Mouse (Mus musculus): ENCODE results near the gene Dnajc27. TPM values are rescaled to one million over a fixed set of nuclear protein-coding genes. Genes with fewer than 3 reads are reported as not detected.

Gene Dnajc27
- polyA plus RNA-seq, 1 experiment, result 5.4 TPM

DNA sequence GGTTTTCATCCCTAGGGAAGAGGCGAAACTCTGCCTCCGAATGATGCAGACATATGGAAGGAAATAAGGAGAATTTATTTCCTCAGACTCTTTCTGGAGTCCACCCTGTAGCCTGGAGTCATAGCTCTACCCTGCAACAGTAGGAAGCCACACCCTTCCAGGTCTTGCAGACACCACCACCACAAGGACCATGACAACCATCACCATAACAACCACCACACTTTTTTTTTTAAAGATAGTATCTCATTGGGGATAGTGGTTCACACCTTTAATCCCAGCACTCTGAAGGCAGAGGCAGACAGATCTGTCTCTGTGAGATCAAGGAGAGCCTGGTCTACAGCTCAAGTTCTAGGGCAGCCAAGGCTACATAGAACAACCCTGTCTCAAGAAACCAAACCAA, 16.9 kb upstream of the Dnajc27 start:
- H3K27ac ChIP-seq (ENCODE audit: insufficient read depth, low read length), result no peak overlapping the region
- 88% methylated on average over 2 of the region's 2 CpGs for WGBS
- DNase-seq (ENCODE audit: low read depth in 1 of 2, low spot score in 2 of 2), result no peak
- H3K4me3 ChIP-seq (ENCODE audit: extremely low read depth, insufficient read depth, insufficient read length), result no peak overlapping the region
- no peak for TF ChIP-seq CTCF (IDR thresholded peaks at IDR 0.05; ENCODE audit: extremely low read depth, insufficient read depth, insufficient read length, insufficient replicate concordance)
- TF ChIP-seq POLR2A (IDR thresholded peaks at IDR 0.05; ENCODE audit: low read depth, low read length), result no peak
- H3K4me1 ChIP-seq (ENCODE audit: control insufficient read depth, insufficient read depth, insufficient read length), result no peaks in the 10 kb centered on the region
- no peaks in the 10 kb centered on the region for H3K27me3 ChIP-seq (ENCODE audit: control insufficient read depth, insufficient read depth, low read length)
- H3K36me3 ChIP-seq (ENCODE audit: control insufficient read depth, insufficient read depth, low read length), result no peaks in the 10 kb centered on the region

GRCm38 (mm10) chr12:4065944-4066343, 16.4 kb upstream of the Dnajc27 start:
- no peak for DNase-seq (ENCODE audit: low read depth in 1 of 2, low spot score in 2 of 2)
- H3K36me3 ChIP-seq (ENCODE audit: control insufficient read depth, insufficient read depth, low read length), result no peaks in the 10 kb centered on the region
- H3K4me3 ChIP-seq (ENCODE audit: extremely low read depth, insufficient read depth, insufficient read length), result no peak overlapping the region
- H3K27ac ChIP-seq (ENCODE audit: insufficient read depth, low read length), result no peak overlapping the region
- no peaks in the 10 kb centered on the region for H3K27me3 ChIP-seq (ENCODE audit: control insufficient read depth, insufficient read depth, low read length)
- no peak for TF ChIP-seq POLR2A (IDR thresholded peaks at IDR 0.05; ENCODE audit: low read depth, low read length)
- no peak for TF ChIP-seq CTCF (IDR thresholded peaks at IDR 0.05; ENCODE audit: extremely low read depth, insufficient read depth, insufficient read length, insufficient replicate concordance)
- WGBS, result 74% methylated on average over 8 of the region's 8 CpGs
- H3K4me1 ChIP-seq (ENCODE audit: control insufficient read depth, insufficient read depth, insufficient read length), result no peaks in the 10 kb centered on the region

DNA sequence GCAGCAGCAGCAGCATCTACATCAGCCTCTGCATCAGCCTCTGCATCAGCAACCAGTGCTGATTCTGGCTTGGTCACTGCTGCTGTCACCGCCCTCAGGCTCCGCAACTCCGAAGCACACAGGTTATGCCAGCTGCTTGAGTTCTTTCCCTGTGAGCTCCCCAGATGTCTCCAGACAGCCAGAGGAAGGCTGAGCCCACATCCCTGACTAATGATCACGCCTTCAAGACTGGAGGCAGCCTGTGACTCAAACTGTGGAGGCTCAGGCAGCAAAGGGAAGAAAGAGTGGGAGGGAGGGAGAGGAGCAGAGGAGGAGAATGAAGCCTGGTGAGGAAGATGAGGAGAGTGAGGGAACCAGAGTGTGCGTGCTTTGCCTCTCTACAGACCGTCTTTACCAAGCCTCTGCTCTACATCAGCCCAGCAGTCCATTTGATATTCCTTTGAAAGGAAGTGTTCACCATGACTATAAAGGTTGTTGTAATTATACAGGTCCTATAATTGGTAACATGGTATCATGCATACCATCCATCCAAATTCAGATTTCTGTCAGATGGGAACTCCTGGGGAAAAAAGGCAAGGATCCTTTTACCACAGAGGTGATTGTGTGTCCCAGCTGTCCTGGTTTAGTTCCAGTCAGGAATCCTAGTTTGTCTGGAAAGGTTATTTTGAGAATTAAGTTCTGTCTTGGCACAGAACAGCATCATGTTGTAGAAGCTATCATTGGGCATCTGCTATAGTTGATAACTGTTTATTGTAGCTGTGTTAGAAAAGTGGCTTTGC, 15.5 kb upstream of the Dnajc27 start:
- Histone ChIP-seq H3K27me3 (ENCODE audit: control insufficient read depth, insufficient read depth, low read length) (no peaks in the 10 kb centered on the region), H3K27ac (ENCODE audit: insufficient read depth, low read length) (no peak overlapping the region), H3K36me3 (ENCODE audit: control insufficient read depth, insufficient read depth, low read length) (no peaks in the 10 kb centered on the region), H3K4me3 (ENCODE audit: extremely low read depth, insufficient read depth, insufficient read length) (no peak overlapping the region), H3K4me1 (ENCODE audit: control insufficient read depth, insufficient read depth, insufficient read length) (no peaks in the 10 kb centered on the region)
- TF ChIP-seq CTCF (IDR thresholded peaks at IDR 0.05; ENCODE audit: extremely low read depth, insufficient read depth, insufficient read length, insufficient replicate concordance) (no peak), POLR2A (IDR thresholded peaks at IDR 0.05; ENCODE audit: low read depth, low read length) (no peak)
- WGBS, result 84% methylated on average over 6 of the region's 6 CpGs
- no peak for DNase-seq (ENCODE audit: low read depth in 1 of 2, low spot score in 2 of 2)

GRCm38 (mm10) chr12:4068551-4068950, 13.8 kb upstream of the Dnajc27 start:
- Histone ChIP-seq H3K27me3 (ENCODE audit: control insufficient read depth, insufficient read depth, low read length) (no peaks in the 10 kb centered on the region), H3K36me3 (ENCODE audit: control insufficient read depth, insufficient read depth, low read length) (no peaks in the 10 kb centered on the region), H3K4me3 (ENCODE audit: extremely low read depth, insufficient read depth, insufficient read length) (no peak overlapping the region), H3K27ac (ENCODE audit: insufficient read depth, low read length) (no peak overlapping the region), H3K4me1 (ENCODE audit: control insufficient read depth, insufficient read depth, insufficient read length) (no peaks in the 10 kb centered on the region)
- no peak for DNase-seq (ENCODE audit: low read depth in 1 of 2, low spot score in 2 of 2)
- 84% methylated on average over 4 of the region's 4 CpGs for WGBS
- TF ChIP-seq CTCF (IDR thresholded peaks at IDR 0.05; ENCODE audit: extremely low read depth, insufficient read depth, insufficient read length, insufficient replicate concordance) (no peak), POLR2A (IDR thresholded peaks at IDR 0.05; ENCODE audit: low read depth, low read length) (no peak)

- H3K27me3 ChIP-seq (ENCODE audit: control insufficient read depth, insufficient read depth, low read length), result no peaks in the 10 kb centered on the region
- no peak for DNase-seq (ENCODE audit: low read depth in 1 of 2, low spot score in 2 of 2)
- H3K4me3 ChIP-seq (ENCODE audit: extremely low read depth, insufficient read depth, insufficient read length), result no peak overlapping the region
- TF ChIP-seq CTCF (IDR thresholded peaks at IDR 0.05; ENCODE audit: extremely low read depth, insufficient read depth, insufficient read length, insufficient replicate concordance) (no peak), POLR2A (IDR thresholded peaks at IDR 0.05; ENCODE audit: low read depth, low read length) (no peak)
- H3K27ac ChIP-seq (ENCODE audit: insufficient read depth, low read length), result no peak overlapping the region
- H3K4me1 ChIP-seq (ENCODE audit: control insufficient read depth, insufficient read depth, insufficient read length), result no peaks in the 10 kb centered on the region
- WGBS, result 89% methylated on average over 9 of the region's 9 CpGs
- H3K36me3 ChIP-seq (ENCODE audit: control insufficient read depth, insufficient read depth, low read length), result no peaks in the 10 kb centered on the region
These were observed 10.7 kb upstream of the Dnajc27 start for GRCm38 (mm10) chr12:4071671-4072070.

DNA sequence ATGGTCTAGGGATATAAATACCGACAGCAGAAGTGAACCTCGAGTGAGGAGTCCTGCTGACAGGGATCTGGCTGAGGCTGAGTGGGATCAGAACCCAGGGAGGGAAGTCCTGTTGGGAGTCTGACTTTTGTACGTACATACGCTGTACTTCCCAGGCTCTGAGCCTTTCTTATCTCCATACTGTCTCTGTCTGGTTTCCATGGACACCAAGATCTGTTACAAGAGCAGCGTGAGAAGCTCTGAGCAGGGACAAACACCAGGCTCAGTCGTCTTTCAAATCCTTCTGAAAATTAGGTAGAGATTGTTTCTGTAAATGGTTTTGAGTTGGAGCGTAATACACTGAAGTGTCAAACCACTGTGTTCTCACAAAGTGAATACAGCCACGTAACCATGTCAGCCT, 7.0 kb upstream of the Dnajc27 start:
- Histone ChIP-seq H3K4me3 (ENCODE audit: extremely low read depth, insufficient read depth, insufficient read length) (no peak overlapping the region), H3K27ac (ENCODE audit: insufficient read depth, low read length) (no peak overlapping the region), H3K36me3 (ENCODE audit: control insufficient read depth, insufficient read depth, low read length) (no peaks in the 10 kb centered on the region), H3K27me3 (ENCODE audit: control insufficient read depth, insufficient read depth, low read length) (no peaks in the 10 kb centered on the region), H3K4me1 (ENCODE audit: control insufficient read depth, insufficient read depth, insufficient read length) (no peaks in the 10 kb centered on the region)
- WGBS, result 87% methylated on average over 8 of the region's 8 CpGs
- TF ChIP-seq CTCF (IDR thresholded peaks at IDR 0.05; ENCODE audit: extremely low read depth, insufficient read depth, insufficient read length, insufficient replicate concordance), result no peak
- TF ChIP-seq POLR2A (IDR thresholded peaks at IDR 0.05; ENCODE audit: low read depth, low read length), result no peak
- DNase-seq (ENCODE audit: low read depth in 1 of 2, low spot score in 2 of 2), result no peak

DNA sequence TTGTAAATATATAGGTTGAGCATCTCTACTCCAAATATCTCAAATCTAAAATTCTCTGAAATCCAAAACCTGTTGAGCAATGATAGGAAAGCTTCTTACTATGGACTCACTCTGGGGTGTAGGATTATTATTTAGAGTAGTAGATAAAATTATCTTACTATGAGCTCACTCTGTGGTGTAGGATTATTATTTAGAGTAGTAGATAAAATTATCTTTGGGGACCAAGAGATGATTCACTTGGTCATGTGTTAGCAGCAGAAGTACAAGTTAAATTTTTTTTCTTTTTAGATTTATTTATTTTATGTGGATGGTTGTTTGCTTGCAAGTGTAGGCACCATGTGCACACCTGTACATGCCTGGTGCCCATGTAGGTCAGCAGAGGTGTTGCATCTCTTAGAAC, 6.0 kb upstream of the Dnajc27 start:
- Histone ChIP-seq H3K27me3 (ENCODE audit: control insufficient read depth, insufficient read depth, low read length) (no peaks in the 10 kb centered on the region), H3K4me1 (ENCODE audit: control insufficient read depth, insufficient read depth, insufficient read length) (no peaks in the 10 kb centered on the region), H3K4me3 (ENCODE audit: extremely low read depth, insufficient read depth, insufficient read length) (no peak overlapping the region), H3K27ac (ENCODE audit: insufficient read depth, low read length) (no peak overlapping the region), H3K36me3 (ENCODE audit: control insufficient read depth, insufficient read depth, low read length) (no peaks in the 10 kb centered on the region)
- no peak for DNase-seq (ENCODE audit: low read depth in 1 of 2, low spot score in 2 of 2)
- TF ChIP-seq CTCF (IDR thresholded peaks at IDR 0.05; ENCODE audit: extremely low read depth, insufficient read depth, insufficient read length, insufficient replicate concordance), result no peak
- no peak for TF ChIP-seq POLR2A (IDR thresholded peaks at IDR 0.05; ENCODE audit: low read depth, low read length)
